Mouse (Mus musculus): ENCODE data around the gene 2310046K23Rik. TPM values are rescaled to one million over a fixed set of nuclear protein-coding genes. Genes with fewer than 3 reads are reported as not detected.

2310046K23Rik gene
- polyA plus RNA-seq (2012; rRNA removed; ENCODE audit: low replicate concordance), result not detected in 2 replicates

DNA sequence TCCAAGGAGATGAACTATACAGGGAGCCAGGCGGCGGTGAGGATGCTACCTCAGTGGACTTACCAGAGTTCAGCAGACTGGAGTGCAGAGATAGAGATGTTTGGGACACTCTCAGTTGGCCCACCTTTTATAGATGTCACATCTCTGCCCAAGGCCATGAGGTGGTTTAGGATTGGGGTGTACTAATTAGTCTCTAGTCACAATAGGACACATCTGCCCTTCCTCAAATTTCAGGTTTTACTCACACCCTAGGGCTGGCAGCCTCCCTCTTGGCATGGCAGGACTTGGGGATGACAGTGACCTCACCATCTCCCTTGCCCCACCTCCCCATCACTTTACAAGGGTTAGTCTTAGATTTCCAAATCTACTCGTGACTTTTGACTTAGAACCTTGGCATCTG is at the start of gene 2310046K23Rik:
TSS of gene 2310046K23Rik (minus strand) at position 101 of the 400 bp plus-strand sequence.

DNA sequence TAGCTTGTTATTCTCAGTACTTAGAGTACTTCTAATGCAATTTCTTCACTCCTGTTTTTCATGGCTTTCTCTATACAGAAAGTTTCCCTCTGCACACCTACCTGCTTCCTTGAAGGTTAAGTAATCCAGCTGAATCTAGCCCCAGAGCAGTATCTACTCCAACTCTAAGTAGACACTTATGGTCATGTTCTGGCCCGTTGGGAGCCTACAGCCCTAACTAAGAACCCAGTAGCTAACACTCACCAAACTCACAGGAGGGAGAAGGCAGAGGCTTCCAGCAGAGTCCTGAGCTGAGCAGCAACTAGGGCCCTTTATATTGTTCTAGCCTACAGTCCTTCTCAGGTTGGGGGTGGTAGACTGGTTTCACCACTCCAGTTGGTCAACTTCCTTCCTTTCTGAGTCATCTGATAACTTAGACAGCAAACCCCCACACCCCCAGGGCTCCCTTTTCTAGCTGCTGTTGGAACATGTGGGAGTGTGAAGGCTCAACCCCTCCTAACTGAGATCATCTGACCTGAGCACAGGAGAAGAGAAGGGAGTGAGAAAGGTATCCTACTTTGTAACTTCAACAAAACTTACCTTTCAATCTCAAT is 39.2 kb upstream of the 2310046K23Rik start, which contains the start of gene Ivl:
TSS of gene Ivl (minus strand) at position 287 of the 593 bp plus-strand sequence.

DNA sequence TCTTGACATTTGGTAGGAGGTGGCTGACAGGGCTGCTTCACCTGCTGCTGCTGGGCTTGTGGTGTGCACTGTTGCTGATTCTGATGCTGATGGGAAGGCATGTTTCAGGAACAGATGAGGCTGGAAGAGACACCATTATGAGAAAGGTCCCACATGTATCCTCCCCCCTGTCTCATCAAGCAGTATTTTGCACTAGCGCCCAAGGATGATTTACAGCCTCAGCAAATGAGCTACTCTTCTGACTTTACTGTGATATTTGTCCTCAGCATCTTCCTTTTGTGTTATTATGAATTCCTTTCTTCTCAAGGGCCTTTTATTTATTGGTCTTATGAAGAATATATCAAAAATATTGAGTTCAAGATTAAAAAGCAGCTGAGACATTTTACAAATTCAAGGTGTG is 33.9 kb downstream of the 2310046K23Rik start, which contains the start of gene Sprr4:
TSS of gene Sprr4 (minus strand) at position 101 of the 400 bp plus-strand sequence.

DNA sequence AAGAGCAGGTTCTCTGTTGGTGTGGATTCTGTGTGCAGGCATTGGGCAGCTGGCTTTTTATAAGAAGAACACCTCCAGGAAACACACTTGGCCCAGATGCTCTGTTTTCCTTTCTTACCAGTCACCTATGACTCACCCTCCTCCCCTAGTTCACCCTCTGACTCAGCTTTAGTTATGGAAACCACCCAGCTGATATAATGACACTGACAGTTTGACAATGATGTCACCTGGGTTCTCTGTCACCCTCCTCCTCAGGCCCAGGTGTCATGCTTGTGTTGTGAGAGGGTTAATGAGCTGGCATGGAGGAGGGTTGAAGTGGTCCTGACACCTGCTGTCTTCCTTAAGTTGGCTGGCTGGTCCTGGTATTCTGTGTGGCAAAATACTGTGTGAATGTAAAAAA is 48.4 kb downstream of the 2310046K23Rik start, which contains the start of gene Sprr1a:
TSS of gene Sprr1a (minus strand) at position 33 of the 400 bp plus-strand sequence.

Other genes starting within 250 kb of the 2310046K23Rik start
- gene Sprr2a3, start 249.1 kb downstream of the 2310046K23Rik start, polyA plus RNA-seq (2012; rRNA removed; ENCODE audit: low replicate concordance), result 0.27 and 7.1 TPM in 2 replicates
- 1.1 TPM in 1 of 2 replicates, not detected in the other for gene Sprr2b, start 217.9 kb downstream of the 2310046K23Rik start, polyA plus RNA-seq (2012; rRNA removed; ENCODE audit: low replicate concordance)
- gene Sprr2d, start 195.4 kb downstream of the 2310046K23Rik start, polyA plus RNA-seq (2012; rRNA removed; ENCODE audit: low replicate concordance), result 0.63 TPM in 1 of 2 replicates, not detected in the other
- gene Sprr2e, start 182.4 kb downstream of the 2310046K23Rik start, polyA plus RNA-seq (2012; rRNA removed; ENCODE audit: low replicate concordance), result 0.60 TPM in 1 of 2 replicates, not detected in the other
- gene Sprr2f, start 169.3 kb downstream of the 2310046K23Rik start, polyA plus RNA-seq (2012; rRNA removed; ENCODE audit: low replicate concordance), result 2.5 and 478 TPM in 2 replicates
- not detected in 2 replicates for gene Sprr2h, start 148.8 kb downstream of the 2310046K23Rik start, polyA plus RNA-seq (2012; rRNA removed; ENCODE audit: low replicate concordance)
- not detected in 2 replicates for gene Sprr2i, start 126.5 kb downstream of the 2310046K23Rik start, polyA plus RNA-seq (2012; rRNA removed; ENCODE audit: low replicate concordance)
- gene Sprr2j-ps, start 116.4 kb downstream of the 2310046K23Rik start, polyA plus RNA-seq (2012; rRNA removed; ENCODE audit: low replicate concordance), result not detected in 2 replicates
- gene Gm9774, start 105.1 kb downstream of the 2310046K23Rik start, polyA plus RNA-seq (2012; rRNA removed; ENCODE audit: low replicate concordance), result 9.2 and 13.3 TPM in 2 replicates
- not detected in 2 replicates for gene Sprr2k, start 101.9 kb downstream of the 2310046K23Rik start, polyA plus RNA-seq (2012; rRNA removed; ENCODE audit: low replicate concordance)
- not detected in 2 replicates for gene Sprr1b, start 95.7 kb downstream of the 2310046K23Rik start, polyA plus RNA-seq (2012; rRNA removed; ENCODE audit: low replicate concordance)
- gene Sprr3, start 75.8 kb downstream of the 2310046K23Rik start, polyA plus RNA-seq (2012; rRNA removed; ENCODE audit: low replicate concordance), result 0.09 TPM in 1 of 2 replicates, not detected in the other
- 0.37 and 22.2 TPM in 2 replicates for gene Sprr1a, start 48.6 kb downstream of the 2310046K23Rik start, polyA plus RNA-seq (2012; rRNA removed; ENCODE audit: low replicate concordance)
- not detected in 2 replicates for gene Sprr4, start 34.0 kb downstream of the 2310046K23Rik start, polyA plus RNA-seq (2012; rRNA removed; ENCODE audit: low replicate concordance)
- 0.31 TPM in 1 of 2 replicates, not detected in the other for gene Ivl, start 39.2 kb upstream of the 2310046K23Rik start, polyA plus RNA-seq (2012; rRNA removed; ENCODE audit: low replicate concordance)
- gene Smcp, start 54.5 kb upstream of the 2310046K23Rik start, polyA plus RNA-seq (2012; rRNA removed; ENCODE audit: low replicate concordance), result not detected in 2 replicates
- not detected in 2 replicates for gene 2210017I01Rik, start 73.0 kb upstream of the 2310046K23Rik start, polyA plus RNA-seq (2012; rRNA removed; ENCODE audit: low replicate concordance)
- not detected in 2 replicates for gene Lce6a, start 87.1 kb upstream of the 2310046K23Rik start, polyA plus RNA-seq (2012; rRNA removed; ENCODE audit: low replicate concordance)
- not detected in 2 replicates for gene Lce1a1, start 113.8 kb upstream of the 2310046K23Rik start, polyA plus RNA-seq (2012; rRNA removed; ENCODE audit: low replicate concordance)
- gene Lce1b, start 122.4 kb upstream of the 2310046K23Rik start, polyA plus RNA-seq (2012; rRNA removed; ENCODE audit: low replicate concordance), result not detected in 2 replicates
- gene Lce1a2, start 135.8 kb upstream of the 2310046K23Rik start, polyA plus RNA-seq (2012; rRNA removed; ENCODE audit: low replicate concordance), result not detected in 2 replicates
- gene Lce1c, start 144.7 kb upstream of the 2310046K23Rik start, polyA plus RNA-seq (2012; rRNA removed; ENCODE audit: low replicate concordance), result not detected in 2 replicates
- not detected in 2 replicates for gene Lce1d, start 152.7 kb upstream of the 2310046K23Rik start, polyA plus RNA-seq (2012; rRNA removed; ENCODE audit: low replicate concordance)
- gene Lce1e, start 174.6 kb upstream of the 2310046K23Rik start, polyA plus RNA-seq (2012; rRNA removed; ENCODE audit: low replicate concordance), result not detected in 2 replicates
- not detected in 2 replicates for gene Lce1f, start 185.8 kb upstream of the 2310046K23Rik start, polyA plus RNA-seq (2012; rRNA removed; ENCODE audit: low replicate concordance)
- gene Gm38119, start 204.6 kb upstream of the 2310046K23Rik start, polyA plus RNA-seq (2012; rRNA removed; ENCODE audit: low replicate concordance), result not detected in 2 replicates
- not detected in 2 replicates for gene Lce1g, start 217.8 kb upstream of the 2310046K23Rik start, polyA plus RNA-seq (2012; rRNA removed; ENCODE audit: low replicate concordance)
- gene Lce1h, start 230.6 kb upstream of the 2310046K23Rik start, polyA plus RNA-seq (2012; rRNA removed; ENCODE audit: low replicate concordance), result not detected in 2 replicates
- not detected in 2 replicates for gene Lce1i, start 244.4 kb upstream of the 2310046K23Rik start, polyA plus RNA-seq (2012; rRNA removed; ENCODE audit: low replicate concordance)

All from subcutaneous adipose tissue, adult 2 months (tissue).